Mouse (Mus musculus): ENCODE measurements around the gene Hmgcs1. TPM values are rescaled to one million over a fixed set of nuclear protein-coding genes. Genes with fewer than 3 reads are reported as not detected.
"Not testable (repeated sequence)": the region's sequence is repeated elsewhere in the genome, so short reads cannot be mapped to it uniquely, and the experiment has no call there.

Hmgcs1 gene
- 10 to 100 TPM; 23.9 to 27.6 (median 25.4) TPM for total RNA-seq (2022)

DNA sequence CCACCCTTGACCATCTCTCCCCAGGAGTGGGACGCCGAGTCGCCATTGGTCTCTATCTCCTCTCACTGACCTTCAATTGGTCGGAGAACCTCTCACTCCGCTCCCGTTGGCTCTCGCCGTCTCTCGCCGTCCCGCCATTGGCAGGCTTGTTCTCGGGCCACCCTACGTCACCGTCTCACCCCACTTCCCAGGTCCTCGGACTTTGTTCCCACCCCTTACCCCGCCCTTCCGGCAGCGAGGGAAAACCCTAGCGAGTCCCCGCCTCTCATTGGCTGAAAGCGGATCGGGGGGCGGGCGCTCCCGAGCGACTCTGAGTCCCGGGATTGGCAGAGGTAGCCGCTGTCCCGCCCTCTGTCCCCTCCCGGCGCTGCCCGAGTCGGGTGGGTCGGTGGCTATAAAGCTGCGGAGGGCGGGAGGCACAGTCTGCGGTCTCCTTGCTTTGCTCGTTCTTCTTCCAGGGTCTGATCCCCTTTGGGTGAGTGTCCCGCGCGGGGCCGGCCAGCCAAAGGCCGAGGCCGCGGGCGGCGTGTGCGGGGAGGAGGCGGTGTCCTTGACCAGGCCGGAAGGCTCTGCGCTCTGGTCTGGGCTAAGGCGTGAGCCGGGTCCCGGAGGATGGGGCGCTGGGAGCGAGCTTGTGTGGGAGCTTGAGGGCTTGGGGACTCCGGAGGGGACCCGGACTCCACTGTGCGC, at the start of gene Hmgcs1:
Gene Hmgcs1, plus strand, starts transcription at position 341 of the 690 bp plus-strand sequence.
- DNase-seq (ENCODE audit: low spot score in 2 of 2), result peak; percentile 97 to 98

GRCm38 (mm10) chr13:119640504-119640903, 49.7 kb upstream of the Hmgcs1 start:
- DNase-seq (ENCODE audit: low spot score in 2 of 2), result no peak

DNA sequence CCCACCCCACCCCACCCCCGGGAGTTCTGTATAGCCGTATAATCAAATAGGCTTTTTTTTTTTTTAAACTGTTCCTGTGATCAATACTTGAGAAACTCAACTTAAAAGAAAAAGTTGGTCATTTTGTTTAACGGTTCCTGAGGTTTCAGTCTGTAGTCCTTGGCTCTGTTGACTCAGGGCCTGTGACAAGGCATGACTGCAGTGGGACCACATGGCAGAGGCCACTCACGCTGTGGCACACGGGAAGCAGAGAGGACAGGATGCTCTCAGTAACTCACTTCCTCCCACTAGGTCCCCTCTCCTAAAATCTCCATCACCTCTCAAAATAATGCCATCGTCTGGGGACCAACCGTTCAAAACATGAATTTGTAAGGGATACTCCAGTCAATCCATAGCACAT, 49.0 kb upstream of the Hmgcs1 start:
- no peak for DNase-seq (ENCODE audit: low spot score in 2 of 2)

- DNase-seq (ENCODE audit: low spot score in 2 of 2), result no peak
Measured at GRCm38 (mm10) chr13:119644769-119645168, 45.4 kb upstream of the Hmgcs1 start.

GRCm38 (mm10) chr13:119646511-119646910, 43.7 kb upstream of the Hmgcs1 start:
- DNase-seq (ENCODE audit: low spot score in 2 of 2), result no peak

- no peak for DNase-seq (ENCODE audit: low spot score in 2 of 2)
Measured at GRCm38 (mm10) chr13:119648891-119649698, 41.1 kb upstream of the Hmgcs1 start.

- no peak for DNase-seq (ENCODE audit: low spot score in 2 of 2)
Measured at GRCm38 (mm10) chr13:119649699-119650046, 40.5 kb upstream of the Hmgcs1 start.

DNA sequence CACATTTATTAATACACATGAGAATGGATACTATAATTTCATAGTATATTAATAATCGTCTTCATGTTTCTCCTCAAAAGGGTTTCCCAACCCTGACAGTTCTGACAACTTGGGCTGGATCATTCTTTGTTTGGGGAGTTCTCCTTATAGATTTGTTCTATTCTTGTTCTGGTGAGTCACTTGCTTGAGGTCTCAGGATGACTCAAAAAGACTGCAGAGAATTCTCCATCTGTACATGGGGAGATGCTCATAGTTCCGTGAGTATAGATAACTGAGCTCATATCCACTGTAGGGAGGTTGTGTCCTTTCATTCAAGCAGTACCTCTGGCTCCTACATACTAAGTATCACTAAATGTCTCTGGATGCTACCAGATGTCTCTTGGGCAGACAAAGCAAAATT, 35.4 kb upstream of the Hmgcs1 start:
- no peak for DNase-seq (ENCODE audit: low spot score in 2 of 2)

GRCm38 (mm10) chr13:119656246-119656645, 33.9 kb upstream of the Hmgcs1 start:
- DNase-seq (ENCODE audit: low spot score in 2 of 2), result no peak

DNA sequence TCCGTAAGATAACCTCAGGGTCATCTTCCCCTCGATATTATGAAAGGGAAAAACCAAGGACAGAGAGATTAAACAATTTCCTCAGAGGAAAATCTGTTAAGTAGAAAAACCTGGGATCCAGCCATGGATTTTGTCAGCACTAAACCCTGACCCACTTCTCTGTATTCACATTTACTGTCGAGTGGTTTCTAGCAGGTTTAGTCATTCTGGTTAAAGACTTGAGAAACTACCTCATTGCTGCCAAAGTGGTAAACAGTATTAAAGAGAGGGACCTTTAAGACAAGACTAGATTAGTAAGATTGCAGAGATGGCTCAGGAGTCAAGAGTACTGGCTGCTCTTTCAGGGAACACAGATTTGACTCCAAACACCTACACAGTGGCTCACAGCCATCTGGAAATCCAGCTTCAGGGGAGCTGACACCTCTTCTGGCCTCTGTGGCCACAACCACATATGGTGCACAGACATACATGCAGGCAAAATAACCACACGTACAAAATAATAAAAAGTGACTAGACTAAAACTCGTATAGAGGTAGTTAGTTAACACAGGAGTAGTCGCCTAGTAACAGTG, 33.2 kb upstream of the Hmgcs1 start:
- DNase-seq (ENCODE audit: low spot score in 2 of 2), result no peak

GRCm38 (mm10) chr13:119661420-119661819, 28.8 kb upstream of the Hmgcs1 start:
- DNase-seq (ENCODE audit: low spot score in 2 of 2), result peak in 1 of 2 experiments; percentile 13

- no peak for DNase-seq (ENCODE audit: low spot score in 2 of 2)
Measured at GRCm38 (mm10) chr13:119678794-119679193, 11.4 kb upstream of the Hmgcs1 start.

DNA sequence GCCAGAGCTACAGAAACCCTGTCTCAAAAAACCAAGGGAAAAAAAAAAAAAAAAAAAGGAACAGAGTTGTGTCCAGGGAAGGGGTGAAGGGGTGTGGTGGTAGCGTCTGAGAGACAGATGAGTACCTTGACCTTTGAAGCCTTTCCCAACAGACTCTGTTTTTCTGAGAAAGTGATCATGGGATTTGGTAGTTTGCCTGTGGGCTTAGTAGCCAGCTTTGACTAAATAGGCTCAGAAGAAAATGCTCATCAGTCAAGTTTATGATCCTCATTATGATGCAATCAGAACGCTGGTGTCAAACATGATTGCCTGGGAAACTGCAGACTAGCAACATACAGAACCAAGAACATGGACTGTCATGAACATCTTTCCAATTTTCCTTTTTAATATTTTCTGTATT, 10.5 kb upstream of the Hmgcs1 start:
- no peak for DNase-seq (ENCODE audit: low spot score in 2 of 2)

GRCm38 (mm10) chr13:119681161-119681560, 9.0 kb upstream of the Hmgcs1 start:
- DNase-seq (ENCODE audit: low spot score in 2 of 2), result no peak

DNA sequence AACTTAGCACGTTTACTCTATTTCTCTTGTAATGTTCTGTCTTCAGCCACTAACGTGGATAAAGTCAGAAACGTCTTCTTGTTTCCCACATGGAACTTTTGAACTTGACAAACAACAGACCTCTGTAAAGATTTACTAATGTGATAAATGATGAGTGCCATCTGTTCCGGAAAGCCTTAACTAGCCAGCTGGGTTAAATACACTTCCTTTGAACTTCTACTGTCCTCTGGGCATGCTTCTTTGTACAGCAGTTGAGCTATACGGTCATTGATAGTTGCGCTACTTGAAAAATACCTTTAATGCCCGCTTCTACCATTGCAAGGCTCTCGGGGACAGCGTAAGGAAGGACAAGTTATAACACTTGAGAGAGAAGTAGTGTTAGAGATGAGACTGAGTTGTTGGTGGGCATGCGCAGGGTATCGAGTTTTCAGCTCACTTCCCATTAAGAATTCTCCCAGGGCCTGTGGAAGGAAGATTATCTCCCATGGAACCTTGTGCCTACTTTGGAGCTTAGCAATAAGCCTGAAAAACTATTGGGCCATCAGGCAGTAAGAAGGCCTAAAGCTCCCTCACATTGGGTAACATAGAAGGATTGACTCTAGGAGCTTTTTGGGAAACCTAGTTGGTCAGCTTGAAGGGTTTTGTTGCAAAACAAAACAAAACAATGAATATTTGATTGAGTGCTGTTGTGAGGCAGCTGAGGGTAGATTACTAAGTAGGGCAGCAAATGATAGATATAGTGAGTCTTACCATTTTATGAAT, 5.6 kb upstream of the Hmgcs1 start:
- DNase-seq (ENCODE audit: low spot score in 2 of 2), result no peak

DNA sequence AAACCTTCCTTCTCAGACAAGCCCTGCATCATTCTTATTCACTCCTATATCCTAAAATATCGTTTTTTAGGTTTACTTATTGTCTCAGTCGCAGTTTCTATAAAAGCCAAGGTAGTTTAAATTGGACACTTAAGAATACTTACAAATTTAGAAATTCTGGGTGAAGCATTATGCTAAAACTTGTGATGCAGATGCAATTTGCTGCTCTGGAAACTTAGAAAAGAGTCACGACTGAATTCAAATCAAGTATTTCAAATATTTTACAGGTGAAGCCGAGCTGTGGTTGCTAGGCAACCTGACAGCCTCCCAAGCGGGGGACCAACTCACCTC, 505 bp upstream of the Hmgcs1 start:
- DNase-seq (ENCODE audit: low spot score in 2 of 2), result no peak

DNA sequence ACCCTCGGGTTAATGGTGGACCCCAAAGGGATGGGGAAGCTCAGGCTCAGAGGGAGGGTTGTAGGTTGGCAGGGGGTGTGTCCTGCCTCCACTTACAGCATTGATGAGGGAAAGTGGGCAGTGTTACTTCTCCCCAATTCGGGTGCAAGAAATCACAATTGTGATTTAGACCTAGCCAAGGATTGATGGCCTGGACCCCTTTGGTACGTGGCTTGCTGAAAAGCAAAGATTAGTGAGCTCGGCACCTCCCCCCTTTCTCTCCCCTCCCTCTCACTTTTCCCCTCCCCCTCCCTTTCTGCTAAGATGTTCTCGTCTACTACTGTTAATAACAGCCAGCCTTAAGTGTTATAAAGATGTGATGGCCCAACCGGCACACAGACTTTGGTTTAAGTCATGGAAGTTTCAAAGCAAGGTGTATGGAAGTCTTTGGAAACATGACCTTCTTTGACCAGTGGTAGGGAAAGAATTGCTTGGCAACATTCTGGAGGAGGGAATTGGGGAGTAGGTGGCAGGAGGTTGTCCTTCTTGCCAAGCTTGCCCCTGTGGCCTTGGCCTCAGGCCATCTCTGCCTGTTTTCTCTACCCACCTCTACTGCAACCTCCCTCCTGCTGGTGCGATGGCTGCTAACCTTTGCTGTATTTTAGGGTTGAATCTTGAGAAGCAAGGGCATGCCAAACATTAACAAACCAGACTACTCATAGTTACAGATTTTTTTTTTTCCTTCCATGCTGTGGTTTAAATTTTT, 869 bp downstream of the Hmgcs1 start:
- no peak for DNase-seq (ENCODE audit: low spot score in 2 of 2)

DNA sequence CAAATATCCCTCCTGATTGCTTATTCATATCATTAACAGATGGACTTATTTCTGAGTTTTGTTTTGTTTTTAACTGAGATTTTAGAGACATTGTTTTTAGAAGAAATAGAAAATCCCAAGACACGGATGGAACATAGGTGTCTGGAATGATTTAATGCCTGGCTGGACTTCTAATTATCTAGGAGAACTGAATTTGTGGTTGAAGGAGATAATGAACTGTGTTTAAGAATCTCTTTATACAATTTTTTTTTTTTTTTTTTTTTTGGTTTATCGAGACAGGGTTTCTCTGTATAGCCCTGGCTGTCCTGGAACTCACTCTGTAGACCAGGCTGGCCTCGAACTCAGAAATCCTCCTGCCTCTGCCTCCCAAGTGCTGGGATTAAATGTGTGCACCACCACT, 1.8 kb downstream of the Hmgcs1 start:
- DNase-seq (ENCODE audit: low spot score in 2 of 2), result not testable (repeated sequence)

- DNase-seq (ENCODE audit: low spot score in 2 of 2), result no peak
Measured at GRCm38 (mm10) chr13:119695676-119696075, 5.5 kb downstream of the Hmgcs1 start.

- DNase-seq (ENCODE audit: low spot score in 2 of 2), result no peak
Measured at GRCm38 (mm10) chr13:119696496-119696895, 6.3 kb downstream of the Hmgcs1 start.

- no peak for DNase-seq (ENCODE audit: low spot score in 2 of 2)
Measured at GRCm38 (mm10) chr13:119698436-119698835, 8.3 kb downstream of the Hmgcs1 start.
